Mouse (Mus musculus) kidney, embryonic 14.5 days (tissue): Measurements from ENCODE around the gene Dand5. TPM values are rescaled to one million over a fixed set of nuclear protein-coding genes. Genes with fewer than 3 reads are reported as not detected.

ENCODE experiments used
- ATAC-seq: fragments of 200-750 bp; cut with Nextera tagmentation; 2 replicates; pipeline ENCODE4 v1.8.0; 2017; ENCODE audit warnings: moderate number of reproducible peaks, mild to moderate bottlenecking, moderate TSS enrichment, moderate library complexity; ENCODE audit not compliant: low FRiP score, low TSS enrichment
- H3K27ac ChIP-seq: fragments of 300-500 bp; sonication (generic); 2 replicates; pipeline ENCODE4 v1.5.1; 2014; ENCODE audit warnings: low read depth, mild to moderate bottlenecking, low read length, moderate library complexity, mixed read lengths
- H3K27me3 ChIP-seq: fragments of 300-500 bp; sonication (generic); 2 replicates; pipeline ENCODE4 v1.6.1; 2014; ENCODE audit warnings: mild to moderate bottlenecking, low read length; ENCODE audit not compliant: control insufficient read depth, insufficient read depth
- H3K36me3 ChIP-seq: fragments of 300-500 bp; sonication (generic); 2 replicates; pipeline ENCODE4 v1.6.1; 2014; ENCODE audit warnings: low read length, mixed read lengths; ENCODE audit not compliant: control insufficient read depth, insufficient read depth
- H3K4me1 ChIP-seq: fragments of 300-500 bp; sonication (generic); 2 replicates; pipeline ENCODE4 v1.6.1; 2014; ENCODE audit warnings: low read length, mixed read lengths; ENCODE audit not compliant: control insufficient read depth, insufficient read depth
- H3K4me2 ChIP-seq: fragments of 300-500 bp; sonication (generic); replicated peaks from 2 replicates; pipeline ENCODE4 v1.6.1; 2014; ENCODE audit warnings: low read depth, mild to moderate bottlenecking, low read length
- H3K4me3 ChIP-seq: fragments of 300-500 bp; sonication (generic); 2 replicates; pipeline ENCODE4 v1.5.1; 2014; ENCODE audit warnings: mild to moderate bottlenecking, low read length
- H3K9ac ChIP-seq: fragments of 300-500 bp; sonication (generic); 2 replicates; pipeline ENCODE4 v1.6.1; 2014; ENCODE audit warnings: low read depth, mild to moderate bottlenecking, low read length, moderate library complexity
- H3K9me3 ChIP-seq: fragments of 300-500 bp; sonication (generic); 2 replicates; pipeline ENCODE4 v1.6.1; 2016; ENCODE audit warnings: low read length; ENCODE audit not compliant: control insufficient read depth
- WGBS: fragments of 180-500 bp; shearing (Covaris S2); extraction: QIAGEN DNeasy Blood & Tissue Kit; methylation state at CpG from one replicate; pipeline ENCODE4 v1.1.7; 2014; 5-methylcytosine and 5-hydroxymethylcytosine counted together
- polyA plus RNA-seq: library from polyadenylated mRNA; unstranded; fragments of >200 nt; fragmentation: Nextera tagmentation; extraction: Ambion mirVana; gene quantifications from 2 replicates; pipeline ENCODE4 v1.2.1, GENCODE M21; 2014

The Dand5 gene
- polyA plus RNA-seq, 1 experiment from 2014 or later = 6.0 TPM

DNA sequence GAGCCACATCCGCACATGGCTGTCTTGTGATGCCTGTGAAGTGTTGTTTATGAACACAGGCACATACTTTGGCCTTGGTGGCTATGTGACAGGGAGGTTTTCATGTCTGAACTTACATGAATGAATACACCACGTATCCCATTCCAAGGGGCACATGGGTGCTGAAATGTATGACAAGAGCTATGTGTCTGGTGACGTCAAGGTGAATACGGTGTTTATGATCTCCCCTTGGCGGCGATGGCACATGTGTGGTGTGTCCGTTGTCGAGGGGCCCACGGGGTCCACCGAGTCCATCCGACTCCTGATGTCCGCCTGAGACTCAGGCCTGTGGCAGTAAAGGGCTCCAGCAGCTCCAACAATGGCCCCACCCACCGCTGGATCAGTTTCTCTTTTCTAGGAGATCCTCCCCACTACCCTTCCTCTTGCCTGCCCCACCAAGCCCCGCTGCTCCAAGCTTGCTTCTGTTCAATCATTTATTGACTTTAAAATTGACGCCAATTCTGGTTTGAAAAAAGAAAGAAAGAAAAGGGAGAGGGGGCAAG, 25.3 kb downstream of the Dand5 start:
- no peak overlapping the region for H3K4me3 ChIP-seq
- ATAC-seq = no peak
- no peak overlapping the region for H3K9ac ChIP-seq
- no peak overlapping the region for H3K4me2 ChIP-seq
- H3K9me3 ChIP-seq = no peaks in the 10 kb centered on the region
- no peaks in the 10 kb centered on the region for H3K36me3 ChIP-seq
- H3K27ac ChIP-seq = no peak overlapping the region
- 73% methylated on average over 15 of the region's 15 CpGs for WGBS
- 0 out of 2 replicates have a peak, but pooled peaks cover 7% of the 10 kb centered on the region for H3K4me1 ChIP-seq
- peaks cover 92% of the 10 kb centered on the region for H3K27me3 ChIP-seq

DNA sequence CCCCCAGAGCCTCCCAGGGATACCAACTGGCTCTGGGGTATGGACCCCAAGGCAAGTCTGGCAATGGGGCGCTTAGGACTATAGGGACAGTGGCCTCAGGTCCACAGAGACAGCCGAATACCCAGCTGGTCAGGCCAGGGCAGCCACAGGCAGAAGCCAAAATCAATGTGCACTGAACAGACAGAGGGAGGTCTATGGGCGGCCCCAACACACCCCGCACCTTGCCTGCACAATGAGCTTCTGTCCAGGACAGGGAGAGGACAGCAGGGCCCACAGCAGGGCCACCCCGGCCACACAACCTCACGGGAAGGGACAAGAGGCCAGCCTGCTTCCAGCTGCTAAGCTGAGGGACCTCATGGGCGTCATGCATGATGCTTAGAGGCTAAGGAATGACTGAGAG, 28.1 kb downstream of the Dand5 start:
- Histone ChIP-seq H3K27ac (peak overlapping the region; percentile 24; the same call in 1 of the 2 replicates), H3K9ac (no peak overlapping the region), H3K36me3 (no peaks in the 10 kb centered on the region), H3K9me3 (no peaks in the 10 kb centered on the region), H3K4me1 (0 out of 2 replicates have a peak, but pooled peaks cover 3% of the 10 kb centered on the region), H3K4me3 (no peak overlapping the region), H3K4me2 (no peak overlapping the region), H3K27me3 (peaks cover 91% of the 10 kb centered on the region)
- 60% methylated on average over 7 of the region's 7 CpGs for WGBS
- no peak for ATAC-seq

DNA sequence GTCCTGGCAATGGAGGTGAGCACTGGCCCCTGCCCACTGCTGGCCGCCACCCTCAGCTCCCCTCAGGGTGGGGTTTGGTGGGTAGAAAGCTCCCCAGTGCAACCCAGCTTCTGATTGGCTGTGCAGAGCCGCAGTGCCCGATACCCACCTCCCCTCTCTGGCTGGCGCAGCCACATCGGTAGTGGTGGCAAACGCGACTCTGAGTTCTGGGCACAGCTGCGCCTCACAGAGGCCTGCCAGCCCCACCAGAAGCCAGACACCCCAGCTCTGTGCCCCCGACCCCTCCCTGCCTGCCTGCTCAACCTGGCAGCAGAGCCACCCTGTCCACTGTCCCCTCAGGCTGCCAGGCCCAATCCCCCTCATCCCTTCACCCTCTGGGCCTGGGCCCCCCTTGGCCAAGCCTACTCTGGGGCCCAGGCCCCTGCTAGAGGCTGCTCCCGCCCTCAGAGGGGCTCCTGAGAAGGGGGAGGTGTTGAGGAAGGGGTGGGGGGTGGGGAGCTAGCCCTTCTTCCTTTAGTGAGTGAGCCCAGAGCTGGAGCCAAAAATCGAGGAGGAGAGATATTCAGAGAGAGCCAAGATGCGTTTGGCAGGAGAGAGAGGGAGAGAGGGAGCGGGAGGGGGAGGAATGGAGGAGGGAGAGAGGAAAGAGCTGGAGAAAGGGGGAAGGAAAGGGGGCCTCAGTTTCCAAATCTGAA, 28.7 kb downstream of the Dand5 start:
- Histone ChIP-seq H3K9ac (no peak overlapping the region), H3K4me3 (no peak overlapping the region), H3K4me1 (0 out of 2 replicates have a peak, but pooled peaks cover 3% of the 10 kb centered on the region), H3K9me3 (no peaks in the 10 kb centered on the region), H3K36me3 (no peaks in the 10 kb centered on the region), H3K27ac (no peak overlapping the region), H3K27me3 (peaks cover 90% of the 10 kb centered on the region), H3K4me2 (no peak overlapping the region)
- WGBS = 61% methylated on average over 13 of the region's 13 CpGs
- peak; percentile 43; the same call in 1 of the 2 replicates for ATAC-seq

DNA sequence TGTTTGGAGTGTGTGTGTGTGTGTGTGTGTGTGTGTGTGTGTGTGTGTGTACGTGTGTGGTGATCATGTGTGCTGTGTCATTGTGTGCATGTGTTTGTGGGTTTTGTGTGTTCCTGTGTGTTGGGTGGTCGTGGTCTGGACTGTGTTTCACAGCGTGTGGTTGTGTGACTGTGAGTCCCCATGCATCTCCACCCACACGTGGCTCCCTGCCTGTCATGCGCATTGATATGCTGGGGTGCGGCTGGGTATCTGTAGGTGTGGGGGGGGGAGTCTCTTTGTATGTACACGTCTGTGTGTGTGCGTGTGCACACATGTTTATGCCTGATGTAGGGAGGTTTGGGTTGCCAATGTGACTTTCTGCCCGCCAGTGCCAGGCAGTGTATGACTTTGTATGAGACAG, 29.5 kb downstream of the Dand5 start:
- Histone ChIP-seq H3K27ac (no peak overlapping the region), H3K4me1 (0 out of 2 replicates have a peak, but pooled peaks cover 3% of the 10 kb centered on the region), H3K9me3 (no peaks in the 10 kb centered on the region), H3K4me2 (no peak overlapping the region), H3K4me3 (no peak overlapping the region), H3K36me3 (no peaks in the 10 kb centered on the region), H3K9ac (no peak overlapping the region), H3K27me3 (peaks cover 90% of the 10 kb centered on the region)
- WGBS = 82% methylated on average over 9 of the region's 9 CpGs
- no peak for ATAC-seq

DNA sequence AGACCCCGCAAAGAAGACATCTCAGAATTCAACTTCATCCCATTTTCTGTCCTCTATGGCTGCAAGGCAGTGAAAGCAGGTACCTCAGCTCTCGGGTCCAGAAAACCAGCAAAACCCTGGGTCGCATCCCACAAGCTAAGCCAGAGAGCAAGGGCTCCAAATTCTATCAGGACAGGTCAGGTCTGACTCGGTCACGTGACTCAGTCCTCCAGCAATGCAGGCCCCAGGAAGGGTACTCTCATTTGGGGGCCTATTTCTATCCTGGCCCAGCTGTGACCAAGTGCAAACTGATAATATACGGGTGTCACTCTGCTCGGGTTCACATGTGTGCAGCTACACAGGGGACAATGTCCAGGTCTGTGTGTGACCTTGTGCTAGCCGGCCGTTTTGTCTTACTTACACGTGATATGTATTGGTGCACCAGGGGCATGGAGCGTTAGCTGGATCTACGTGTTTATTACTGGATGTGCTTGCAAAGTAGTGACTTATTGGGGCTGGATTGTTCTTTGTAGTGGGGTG, 30.1 kb downstream of the Dand5 start:
- peaks cover 90% of the 10 kb centered on the region for H3K27me3 ChIP-seq
- H3K4me3 ChIP-seq = no peak overlapping the region
- 80% methylated on average over 12 of the region's 12 CpGs for WGBS
- no peaks in the 10 kb centered on the region for H3K9me3 ChIP-seq
- no peaks in the 10 kb centered on the region for H3K36me3 ChIP-seq
- no peak overlapping the region for H3K9ac ChIP-seq
- no peak for ATAC-seq
- 0 out of 2 replicates have a peak, but pooled peaks cover 3% of the 10 kb centered on the region for H3K4me1 ChIP-seq
- no peak overlapping the region for H3K4me2 ChIP-seq
- H3K27ac ChIP-seq = no peak overlapping the region

DNA sequence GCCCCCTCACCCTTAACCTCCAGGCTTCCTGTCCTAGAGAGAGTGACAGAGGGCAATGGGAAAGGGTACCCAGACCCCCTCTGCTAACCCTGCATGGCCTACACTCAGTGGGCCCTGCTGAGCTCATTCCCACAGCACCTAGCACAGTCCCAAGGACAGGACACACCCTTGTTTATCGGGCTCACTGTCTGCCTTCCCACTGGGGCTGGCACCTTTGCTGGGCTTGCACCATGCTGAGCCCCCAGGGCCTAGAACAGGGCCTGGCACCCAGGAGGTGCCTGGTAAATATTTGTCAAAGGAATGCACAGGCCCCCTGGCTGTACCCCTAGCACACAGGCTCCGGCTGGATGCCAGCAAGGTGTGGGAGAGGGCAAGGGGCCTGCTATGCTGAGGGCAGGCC, 32.1 kb downstream of the Dand5 start:
- WGBS = 60% methylated on average over 2 of the region's 2 CpGs
- 0 out of 2 replicates have a peak, but pooled peaks cover 3% of the 10 kb centered on the region for H3K4me1 ChIP-seq
- no peak overlapping the region for H3K9ac ChIP-seq
- no peak overlapping the region for H3K4me3 ChIP-seq
- no peaks in the 10 kb centered on the region for H3K36me3 ChIP-seq
- peaks cover 91% of the 10 kb centered on the region for H3K27me3 ChIP-seq
- no peaks in the 10 kb centered on the region for H3K9me3 ChIP-seq
- H3K4me2 ChIP-seq = no peak overlapping the region
- no peak for ATAC-seq
- H3K27ac ChIP-seq = no peak overlapping the region

DNA sequence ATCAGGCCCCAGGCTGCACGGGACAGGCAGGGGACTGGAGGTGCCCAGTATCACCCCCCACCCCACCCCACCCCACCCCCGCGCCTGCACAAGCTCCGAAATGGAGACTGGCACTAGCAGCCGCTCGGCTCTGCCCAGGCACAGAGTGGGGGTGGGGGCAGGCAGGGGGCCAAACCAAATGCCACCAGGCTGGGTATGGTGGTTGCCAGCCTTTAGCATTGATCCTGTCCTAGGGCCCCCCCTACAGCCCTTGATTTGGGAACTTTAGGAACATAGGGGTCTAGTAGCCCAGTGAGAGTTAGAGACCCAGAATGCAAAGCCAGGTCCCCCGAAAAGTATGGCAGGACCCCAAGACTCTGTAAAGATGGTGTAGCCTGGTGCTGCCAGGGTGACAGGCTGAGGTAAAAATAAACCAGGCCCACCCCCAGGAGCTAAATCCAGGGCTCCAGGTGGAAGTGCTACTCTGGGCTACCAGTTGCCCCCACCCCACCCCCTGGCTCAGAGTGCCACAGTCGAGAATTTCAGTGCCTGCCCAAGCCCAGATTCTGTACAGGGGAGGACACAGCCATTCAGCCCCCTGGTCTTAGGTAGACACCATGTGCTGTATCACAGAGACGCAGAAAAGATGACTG, 32.7 kb downstream of the Dand5 start:
- no peak overlapping the region for H3K27ac ChIP-seq
- no peak overlapping the region for H3K4me2 ChIP-seq
- peaks cover 92% of the 10 kb centered on the region for H3K27me3 ChIP-seq
- WGBS = 82% methylated on average over 9 of the region's 9 CpGs
- no peaks in the 10 kb centered on the region for H3K9me3 ChIP-seq
- 0 out of 2 replicates have a peak, but pooled peaks cover 6% of the 10 kb centered on the region for H3K4me1 ChIP-seq
- H3K36me3 ChIP-seq = no peaks in the 10 kb centered on the region
- ATAC-seq = no peak
- no peak overlapping the region for H3K9ac ChIP-seq
- no peak overlapping the region for H3K4me3 ChIP-seq

DNA sequence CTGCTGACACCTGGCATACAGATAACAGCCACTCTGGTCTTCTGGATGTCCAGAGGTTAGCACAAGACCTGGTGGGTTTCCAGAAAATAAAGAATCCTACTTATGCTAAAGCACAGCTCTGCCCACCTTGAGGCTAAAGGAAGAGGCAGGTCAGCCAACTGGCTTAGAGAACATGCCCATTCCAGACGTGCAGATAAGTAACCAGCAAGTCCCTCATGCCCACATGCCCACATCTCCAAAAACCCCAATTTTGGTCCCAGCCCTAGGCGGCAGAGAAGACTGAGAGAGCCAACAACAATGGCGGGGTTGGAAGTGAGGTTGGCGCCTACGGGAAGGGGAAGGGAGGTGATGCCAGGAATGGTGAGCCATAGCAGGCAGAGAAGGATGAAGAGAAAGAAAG, 33.3 kb downstream of the Dand5 start:
- Histone ChIP-seq H3K27ac (no peak overlapping the region), H3K4me3 (no peak overlapping the region), H3K9me3 (no peaks in the 10 kb centered on the region), H3K9ac (no peak overlapping the region), H3K36me3 (no peaks in the 10 kb centered on the region), H3K4me1 (peaks cover 11% of the 10 kb centered on the region; the same call in 1 of the 2 replicates), H3K27me3 (peaks cover 92% of the 10 kb centered on the region), H3K4me2 (no peak overlapping the region)
- ATAC-seq = no peak
- WGBS = 64% methylated on average over 5 of the region's 5 CpGs

DNA sequence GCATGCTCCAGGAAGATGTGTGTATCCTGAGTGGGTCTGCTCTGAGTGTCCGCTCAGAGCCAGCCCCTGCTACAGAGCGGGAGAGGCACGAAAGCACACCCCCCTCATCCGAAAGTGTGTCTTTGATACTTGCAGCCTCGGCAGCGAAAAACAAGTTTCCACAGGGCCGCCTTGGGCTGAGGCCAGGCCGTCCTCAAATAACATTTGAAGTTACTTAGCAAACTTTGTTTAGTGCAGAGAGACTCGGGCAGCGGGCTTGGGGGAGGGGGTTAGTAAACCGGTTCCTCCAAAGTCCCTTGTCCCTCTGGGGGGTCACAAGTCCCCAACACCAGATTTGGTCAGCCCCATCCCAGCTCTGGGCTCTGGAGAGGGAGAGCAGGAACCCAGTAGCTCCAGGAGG, 33.7 kb downstream of the Dand5 start:
- no peak overlapping the region for H3K4me3 ChIP-seq
- H3K4me1 ChIP-seq = peaks cover 9% of the 10 kb centered on the region; the same call in 1 of the 2 replicates
- H3K36me3 ChIP-seq = no peaks in the 10 kb centered on the region
- ATAC-seq = no peak
- H3K27ac ChIP-seq = no peak overlapping the region
- no peak overlapping the region for H3K4me2 ChIP-seq
- WGBS = 19% methylated on average over 11 of the region's 11 CpGs
- no peak overlapping the region for H3K9ac ChIP-seq
- H3K9me3 ChIP-seq = no peaks in the 10 kb centered on the region
- H3K27me3 ChIP-seq = peaks cover 92% of the 10 kb centered on the region
